Mouse (Mus musculus) ES-Bruce4 (cell line): ENCODE measurements at regions not wholly inside any gene's neighbourhood (a gene's known extent, or its start where the extent isn't known, plus 50 kb on each side); places are given as distances from the start of the nearest gene placed in this dataset.

Experiments used
- CTCF ChIP-seq: IDR thresholded peaks from one replicate; pipeline ENCODE4 v1.8.1; 2011; ENCODE audit warnings: low read depth, low read length
- EP300 ChIP-seq: IDR thresholded peaks from 2 replicates; pipeline ENCODE4 v1.6.1; 2011; ENCODE audit warnings: low read depth, low read length; ENCODE audit not compliant: insufficient read depth

- no peak for TF ChIP-seq EP300
- TF ChIP-seq CTCF: no peak
Observed at GRCm38 (mm10) chr5:133070141-133070540, 527.0 kb upstream of the Auts2 start.
